Mouse (Mus musculus) C2C12 (cell line): ENCODE results near the gene Tmem39b.

ENCODE experiments used
- CEBPB ChIP-seq: IDR thresholded peaks from one replicate; pipeline ENCODE4 v1.6.1; 2011; ENCODE audit warnings: low read depth, mild to moderate bottlenecking, control low read depth, moderate library complexity
- CTCF ChIP-seq: IDR thresholded peaks from one replicate; pipeline ENCODE4 v1.5.1; 2011; ENCODE audit not compliant: control insufficient read depth, insufficient read depth, insufficient read length
- MAX ChIP-seq: IDR thresholded peaks from one replicate; pipeline ENCODE4 v1.6.1; 2011; ENCODE audit warnings: mild to moderate bottlenecking, control low read depth
- MYOD1 ChIP-seq: IDR thresholded peaks from one replicate; pipeline ENCODE4 v1.6.1; 2011; ENCODE audit warnings: low read depth; ENCODE audit not compliant: control insufficient read depth, insufficient read length
- USF1 ChIP-seq: IDR thresholded peaks from one replicate; pipeline ENCODE4 v1.6.1; 2011; ENCODE audit warnings: low read depth, mild to moderate bottlenecking, control low read depth, moderate library complexity

- no peak for TF ChIP-seq CEBPB
- no peak for TF ChIP-seq CTCF
- TF ChIP-seq MYOD1 = no peak
- TF ChIP-seq MAX = no peak
- TF ChIP-seq USF1 = no peak
Measured at GRCm38 (mm10) chr4:129683901-129684493, 12.6 kb downstream of the Tmem39b start.
